Mouse (Mus musculus): ENCODE data around the gene Faiml. TPM values are rescaled to one million over a fixed set of nuclear protein-coding genes. Genes with fewer than 3 reads are reported as not detected.

Faiml gene
- total and polyA plus RNA-seq, 2 experiments: not detected

DNA sequence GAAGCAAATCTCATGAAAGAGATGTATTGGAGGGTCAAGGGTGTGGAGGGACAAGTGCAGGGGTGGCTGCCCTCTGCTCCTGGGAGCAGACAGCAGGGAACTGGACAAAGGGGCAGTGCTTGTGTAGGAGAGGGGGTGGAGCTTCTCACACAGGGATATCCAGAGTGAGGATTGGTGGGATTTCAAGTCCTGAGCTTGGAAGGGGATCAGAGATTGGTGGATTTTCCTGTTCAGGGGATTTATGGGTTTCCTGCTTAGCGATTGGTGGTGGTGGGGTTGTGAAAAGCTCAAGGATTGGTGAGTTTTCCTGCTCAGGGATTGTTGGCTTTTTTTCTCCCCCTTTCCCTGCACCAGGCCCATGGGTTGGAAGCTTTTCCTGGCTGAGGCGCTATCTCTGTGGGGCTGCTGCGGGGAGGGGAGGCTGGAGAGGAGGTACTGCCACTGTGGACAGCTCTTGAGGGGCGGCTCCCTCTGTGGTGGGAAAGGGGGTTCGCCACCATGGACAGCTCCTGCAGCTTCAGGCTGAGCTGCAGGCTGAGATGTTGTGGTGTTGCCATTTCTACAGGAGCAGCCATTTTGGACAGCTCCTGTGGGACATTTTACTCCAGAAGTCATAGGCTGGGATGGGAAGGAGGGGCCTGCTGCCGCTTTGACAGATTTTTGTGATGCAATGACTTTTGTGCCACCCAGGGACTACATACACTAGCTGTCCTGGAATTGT, 18.9 kb downstream of the Faiml start:
- WGBS: 22% methylated on average over 6 of the region's 6 CpGs
- Histone ChIP-seq H3K4me1 (ENCODE audit: control insufficient read depth, insufficient read depth, low read length) (no peaks in the 10 kb centered on the region), H3K36me3 (ENCODE audit: control insufficient read depth, insufficient read depth, low read length) (no peaks in the 10 kb centered on the region), H3K9ac (ENCODE audit: low read depth, low read length) (no peak overlapping the region), H3K27ac (replicated peaks; ENCODE audit: insufficient read depth, low read depth, low read length) (no peak overlapping the region), H3K4me3 (ENCODE audit: insufficient read depth, low read depth, low read length) (no peak overlapping the region), H3K27me3 (ENCODE audit: control insufficient read depth, insufficient read depth, low read length) (no peaks in the 10 kb centered on the region), H3K79me2 (ENCODE audit: control insufficient read depth, insufficient read depth, low read length) (no peaks in the 10 kb centered on the region)
- DNase-seq (ENCODE audit: extremely low read depth, low read depth, low spot score): no peak
- TF ChIP-seq POLR2A (IDR thresholded peaks at IDR 0.05; ENCODE audit: extremely low read depth, insufficient read depth, low read length): no peak
- TF ChIP-seq CTCF (IDR thresholded peaks at IDR 0.05; ENCODE audit: low read depth, low read length): no peak

DNA sequence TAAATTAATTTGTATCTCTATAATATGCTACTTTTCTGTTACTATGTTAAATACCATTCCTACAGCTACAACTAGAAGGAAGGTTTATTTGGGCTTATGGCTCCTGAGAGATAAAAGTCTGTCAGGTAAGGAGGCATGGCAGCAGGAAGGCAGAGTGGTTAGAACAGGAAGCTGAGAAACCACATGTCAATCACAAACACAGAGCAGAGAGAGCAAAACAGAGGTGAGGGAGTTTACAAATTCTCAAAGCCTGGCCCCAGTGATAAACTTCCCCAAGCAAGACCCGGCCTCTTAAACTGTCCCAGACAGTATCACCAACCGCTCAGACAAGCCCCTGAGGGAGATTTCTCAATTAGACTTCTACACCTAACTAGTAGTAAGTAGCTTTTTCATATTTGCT, 20.9 kb downstream of the Faiml start:
- Histone ChIP-seq H3K36me3 (ENCODE audit: control insufficient read depth, insufficient read depth, low read length) (no peaks in the 10 kb centered on the region), H3K27me3 (ENCODE audit: control insufficient read depth, insufficient read depth, low read length) (no peaks in the 10 kb centered on the region), H3K4me3 (ENCODE audit: insufficient read depth, low read depth, low read length) (no peak overlapping the region), H3K79me2 (ENCODE audit: control insufficient read depth, insufficient read depth, low read length) (no peaks in the 10 kb centered on the region), H3K27ac (replicated peaks; ENCODE audit: insufficient read depth, low read depth, low read length) (no peak overlapping the region), H3K9ac (ENCODE audit: low read depth, low read length) (no peak overlapping the region), H3K4me1 (ENCODE audit: control insufficient read depth, insufficient read depth, low read length) (no peaks in the 10 kb centered on the region)
- WGBS: 77% methylated on average over 2 of the region's 2 CpGs
- TF ChIP-seq CTCF (IDR thresholded peaks at IDR 0.05; ENCODE audit: low read depth, low read length) (no peak), POLR2A (IDR thresholded peaks at IDR 0.05; ENCODE audit: extremely low read depth, insufficient read depth, low read length) (no peak)
- no peak for DNase-seq (ENCODE audit: extremely low read depth, low read depth, low spot score)

GRCm38 (mm10) chr9:99212643-99213042, 24.4 kb downstream of the Faiml start:
- DNase-seq (ENCODE audit: extremely low read depth, low read depth, low spot score): peak; percentile 22
- H3K27ac ChIP-seq (replicated peaks; ENCODE audit: insufficient read depth, low read depth, low read length): no peak overlapping the region
- no peaks in the 10 kb centered on the region for H3K4me1 ChIP-seq (ENCODE audit: control insufficient read depth, insufficient read depth, low read length)
- no peaks in the 10 kb centered on the region for H3K79me2 ChIP-seq (ENCODE audit: control insufficient read depth, insufficient read depth, low read length)
- no peaks in the 10 kb centered on the region for H3K27me3 ChIP-seq (ENCODE audit: control insufficient read depth, insufficient read depth, low read length)
- no peaks in the 10 kb centered on the region for H3K36me3 ChIP-seq (ENCODE audit: control insufficient read depth, insufficient read depth, low read length)
- WGBS: 61% methylated on average over 2 of the region's 2 CpGs
- no peak overlapping the region for H3K9ac ChIP-seq (ENCODE audit: low read depth, low read length)
- H3K4me3 ChIP-seq (ENCODE audit: insufficient read depth, low read depth, low read length): no peak overlapping the region
- TF ChIP-seq POLR2A (IDR thresholded peaks at IDR 0.05; ENCODE audit: extremely low read depth, insufficient read depth, low read length) (no peak), CTCF (IDR thresholded peaks at IDR 0.05; ENCODE audit: low read depth, low read length) (no peak)

DNA sequence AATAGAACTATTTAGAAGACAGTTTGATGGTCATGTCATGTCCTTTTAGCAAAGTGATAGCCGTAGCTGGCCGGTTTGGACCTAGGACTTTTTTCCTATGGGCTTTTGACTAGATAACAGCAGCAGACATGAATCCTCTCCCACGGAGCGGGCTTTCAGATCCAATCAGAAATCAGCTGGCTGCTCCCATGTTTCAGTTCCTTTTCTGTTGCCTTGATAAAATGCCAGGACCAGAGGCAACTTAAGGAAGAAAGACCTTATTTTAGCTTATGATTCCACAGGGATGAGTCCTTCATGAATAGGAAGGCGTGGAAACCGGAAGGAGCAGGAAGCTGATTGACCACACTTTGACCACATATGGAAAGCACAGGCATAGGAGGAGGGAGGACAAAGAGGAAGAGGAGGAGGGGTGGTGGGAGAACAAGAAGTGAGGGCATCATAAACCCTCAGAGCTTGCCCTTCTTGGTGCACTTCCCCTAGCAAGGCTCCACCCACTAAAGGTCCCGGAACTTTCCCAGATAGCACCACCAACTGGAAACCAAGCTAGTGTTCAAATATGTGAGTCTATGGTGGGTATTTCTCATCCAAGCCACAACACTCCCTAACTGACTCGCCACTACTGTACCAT, 53.9 kb downstream of the Faiml start:
- peak; percentile 28 for DNase-seq (ENCODE audit: extremely low read depth, low read depth, low spot score)
- H3K27me3 ChIP-seq (ENCODE audit: control insufficient read depth, insufficient read depth, low read length): no peaks in the 10 kb centered on the region
- H3K4me3 ChIP-seq (ENCODE audit: insufficient read depth, low read depth, low read length): no peak overlapping the region
- 77% methylated on average over 8 of the region's 8 CpGs for WGBS
- H3K4me1 ChIP-seq (ENCODE audit: control insufficient read depth, insufficient read depth, low read length): no peaks in the 10 kb centered on the region
- H3K9ac ChIP-seq (ENCODE audit: low read depth, low read length): no peak overlapping the region
- TF ChIP-seq CTCF (IDR thresholded peaks at IDR 0.05; ENCODE audit: low read depth, low read length) (no peak), POLR2A (IDR thresholded peaks at IDR 0.05; ENCODE audit: extremely low read depth, insufficient read depth, low read length) (no peak)
- no peak overlapping the region for H3K27ac ChIP-seq (replicated peaks; ENCODE audit: insufficient read depth, low read depth, low read length)
- no peaks in the 10 kb centered on the region for H3K79me2 ChIP-seq (ENCODE audit: control insufficient read depth, insufficient read depth, low read length)
- H3K36me3 ChIP-seq (ENCODE audit: control insufficient read depth, insufficient read depth, low read length): no peaks in the 10 kb centered on the region

DNA sequence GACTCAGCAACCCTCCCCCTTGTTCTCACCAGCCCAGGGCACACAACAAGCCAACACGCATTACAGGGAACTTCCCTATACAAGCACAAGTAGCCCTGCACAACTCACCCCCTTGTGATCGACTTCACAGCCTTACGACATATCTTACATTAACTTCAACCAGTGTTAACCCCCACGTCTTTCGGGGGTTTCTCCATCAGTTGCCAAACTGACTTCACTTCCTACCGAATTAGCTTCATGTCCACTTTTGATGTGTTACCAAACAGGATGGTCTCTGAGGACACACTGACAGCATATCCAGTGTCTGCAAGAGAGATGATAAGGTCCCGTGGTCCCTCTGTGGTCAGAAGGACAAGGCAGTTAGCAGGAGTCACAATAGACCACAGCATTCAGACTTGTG, 54.9 kb downstream of the Faiml start:
- 83% methylated on average over 7 of the region's 7 CpGs for WGBS
- Histone ChIP-seq H3K79me2 (ENCODE audit: control insufficient read depth, insufficient read depth, low read length) (no peaks in the 10 kb centered on the region), H3K36me3 (ENCODE audit: control insufficient read depth, insufficient read depth, low read length) (no peaks in the 10 kb centered on the region), H3K4me1 (ENCODE audit: control insufficient read depth, insufficient read depth, low read length) (no peaks in the 10 kb centered on the region), H3K9ac (ENCODE audit: low read depth, low read length) (no peak overlapping the region), H3K27ac (replicated peaks; ENCODE audit: insufficient read depth, low read depth, low read length) (no peak overlapping the region), H3K27me3 (ENCODE audit: control insufficient read depth, insufficient read depth, low read length) (no peaks in the 10 kb centered on the region), H3K4me3 (ENCODE audit: insufficient read depth, low read depth, low read length) (no peak overlapping the region)
- DNase-seq (ENCODE audit: extremely low read depth, low read depth, low spot score): peak; percentile 30
- TF ChIP-seq CTCF (IDR thresholded peaks at IDR 0.05; ENCODE audit: low read depth, low read length) (no peak), POLR2A (IDR thresholded peaks at IDR 0.05; ENCODE audit: extremely low read depth, insufficient read depth, low read length) (no peak)

GRCm38 (mm10) chr9:99180272-99180671, 56.8 kb downstream of the Faiml start:
- H3K4me3 ChIP-seq (ENCODE audit: insufficient read depth, low read depth, low read length): no peak overlapping the region
- WGBS: 61% methylated on average over 8 of the region's 8 CpGs
- H3K4me1 ChIP-seq (ENCODE audit: control insufficient read depth, insufficient read depth, low read length): no peaks in the 10 kb centered on the region
- no peaks in the 10 kb centered on the region for H3K36me3 ChIP-seq (ENCODE audit: control insufficient read depth, insufficient read depth, low read length)
- H3K27ac ChIP-seq (replicated peaks; ENCODE audit: insufficient read depth, low read depth, low read length): no peak overlapping the region
- H3K27me3 ChIP-seq (ENCODE audit: control insufficient read depth, insufficient read depth, low read length): no peaks in the 10 kb centered on the region
- no peak for DNase-seq (ENCODE audit: extremely low read depth, low read depth, low spot score)
- H3K79me2 ChIP-seq (ENCODE audit: control insufficient read depth, insufficient read depth, low read length): no peaks in the 10 kb centered on the region
- no peak overlapping the region for H3K9ac ChIP-seq (ENCODE audit: low read depth, low read length)
- TF ChIP-seq POLR2A (IDR thresholded peaks at IDR 0.05; ENCODE audit: extremely low read depth, insufficient read depth, low read length): no peak
- TF ChIP-seq CTCF (IDR thresholded peaks at IDR 0.05; ENCODE audit: low read depth, low read length): no peak

Other genes starting within 250 kb of the Faiml start
- not detected in 2 replicates for gene Gm1123, start 201.5 kb downstream of the Faiml start, total RNA-seq (2014; rRNA removed)
- not detected in 2 replicates for gene Gm1123, start 201.5 kb downstream of the Faiml start, polyA plus RNA-seq (2012; rRNA removed)
- gene Pik3cb, start 96.6 kb downstream of the Faiml start, total RNA-seq (2014; rRNA removed): 4.2 and 4.6 TPM in 2 replicates
- gene Pik3cb, start 96.6 kb downstream of the Faiml start, polyA plus RNA-seq (2012; rRNA removed): 2.3 and 2.5 TPM in 2 replicates
- 6.1 and 9.4 TPM in 2 replicates for gene Cep70, start 6.1 kb upstream of the Faiml start, total RNA-seq (2014; rRNA removed)
- 0.68 and 0.70 TPM in 2 replicates for gene Cep70, start 6.1 kb upstream of the Faiml start, polyA plus RNA-seq (2012; rRNA removed)
- gene Esyt3, start 121.3 kb upstream of the Faiml start, total RNA-seq (2014; rRNA removed): under 0.01 TPM in 1 of 2 replicates, not detected in the other
- gene Esyt3, start 121.3 kb upstream of the Faiml start, polyA plus RNA-seq (2012; rRNA removed): 0.06 and 0.11 TPM in 2 replicates
- gene Mras, start 200.1 kb upstream of the Faiml start, total RNA-seq (2014; rRNA removed): 1.3 and 2.9 TPM in 2 replicates
- 3.5 and 4.1 TPM in 2 replicates for gene Mras, start 200.1 kb upstream of the Faiml start, polyA plus RNA-seq (2012; rRNA removed)
- not detected in 2 replicates for gene Nme9, start 214.2 kb upstream of the Faiml start, total RNA-seq (2014; rRNA removed)
- not detected in 2 replicates for gene Nme9, start 214.2 kb upstream of the Faiml start, polyA plus RNA-seq (2012; rRNA removed)